Mouse (Mus musculus) CD4-positive helper T cell, adult 2 months (primary cell): ENCODE measurements around the gene 4930404N11Rik.

Source experiments
- DNase-seq: peaks from one replicate; pipeline ENCODE4 v3.0.0-alpha.2; 2012; ENCODE audit warnings: low read depth, missing footprints, low spot score

The 4930404N11Rik gene

GRCm38 (mm10) chr10:81379809-81380378, 14.3 kb upstream of the 4930404N11Rik start:
- DNase-seq, result no peak

GRCm38 (mm10) chr10:81379183-81379553, 13.6 kb upstream of the 4930404N11Rik start:
- no peak for DNase-seq

- peak; percentile 100 for DNase-seq
Observed at GRCm38 (mm10) chr10:81378553-81379182, 13.1 kb upstream of the 4930404N11Rik start.

- DNase-seq, result no peak
Observed at GRCm38 (mm10) chr10:81377793-81378552, 12.4 kb upstream of the 4930404N11Rik start, which contains the start of gene Fzr1. Fzr1 (minus strand) TSS chr10:81378516.

GRCm38 (mm10) chr10:81377362-81377664, 11.7 kb upstream of the 4930404N11Rik start:
- DNase-seq, result peak; percentile 28

DNA sequence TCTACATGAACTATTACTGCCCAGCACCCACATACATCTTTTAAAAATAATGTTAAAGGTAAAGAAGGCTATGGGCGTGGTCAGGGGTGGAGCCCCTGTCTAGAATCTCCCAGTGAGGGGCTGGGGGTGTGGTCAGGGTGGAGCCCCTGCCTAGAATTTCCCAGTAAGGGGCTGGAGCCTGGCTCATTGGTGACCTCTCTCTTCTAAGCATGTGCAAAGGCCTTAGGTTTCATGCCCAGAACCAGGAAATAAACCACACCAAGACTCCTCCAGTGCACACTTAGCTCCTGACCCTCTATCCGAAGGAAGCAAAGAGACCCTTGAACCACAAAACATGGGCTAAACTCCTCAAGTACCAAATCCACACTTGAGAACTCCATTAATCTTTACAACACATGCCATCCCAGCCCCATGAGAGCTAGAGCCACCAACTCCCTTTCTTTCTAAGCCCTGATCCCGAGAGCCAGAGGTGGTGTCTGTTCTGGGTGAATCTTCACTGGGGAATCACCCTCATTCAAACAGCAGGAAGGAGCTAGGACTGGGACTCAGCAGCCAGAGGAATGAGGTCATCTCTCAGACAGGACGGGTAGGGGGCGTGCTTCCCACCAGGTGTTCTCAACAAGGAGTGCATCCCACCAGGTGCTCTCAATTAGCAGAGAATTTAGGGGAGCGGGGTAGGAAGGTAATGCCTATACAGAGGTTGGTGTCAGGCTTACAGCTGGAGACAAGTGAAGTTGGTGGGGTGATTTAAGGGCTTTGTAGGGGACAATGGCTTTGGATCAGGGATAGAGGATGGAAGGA, 11.1 kb upstream of the 4930404N11Rik start:
- peak; percentile 29 for DNase-seq

DNA sequence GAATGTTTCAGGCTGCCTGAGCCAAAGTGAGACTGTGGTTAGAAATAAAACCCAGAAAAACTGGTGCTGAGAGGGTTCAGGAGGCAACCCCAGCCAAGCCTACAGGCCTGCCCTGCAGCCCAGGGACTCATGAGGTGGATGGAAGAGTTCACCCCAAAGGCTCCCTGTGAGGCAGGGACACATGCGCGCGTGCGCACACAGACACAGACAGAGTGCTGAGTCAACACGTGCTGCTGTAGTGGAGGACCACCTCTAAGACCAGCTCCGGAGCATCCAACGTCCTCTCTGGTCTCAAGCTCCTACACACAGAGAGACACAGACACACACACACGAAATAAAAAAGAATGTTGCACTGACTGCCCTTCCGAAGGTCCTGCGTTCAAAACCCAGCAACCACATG, 9.7 kb upstream of the 4930404N11Rik start:
- DNase-seq, result no peak

DNA sequence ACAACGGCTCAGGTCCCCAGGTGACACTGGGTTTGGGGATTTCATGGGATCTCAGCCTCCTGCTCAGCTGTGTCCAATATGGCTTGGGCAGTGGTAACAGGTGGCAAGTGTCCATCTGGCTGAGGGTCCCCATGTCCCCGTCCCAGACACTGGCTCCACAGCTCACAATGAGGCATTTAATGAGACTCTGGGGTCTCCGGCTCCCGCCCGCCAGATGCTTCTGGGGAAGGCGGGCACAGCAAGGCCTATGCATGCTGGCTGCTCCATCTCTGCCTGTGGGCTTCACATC, 1.5 kb upstream of the 4930404N11Rik start:
- DNase-seq, result no peak

- DNase-seq, result no peak
Observed at GRCm38 (mm10) chr10:81366477-81367206, 1.0 kb upstream of the 4930404N11Rik start.

DNA sequence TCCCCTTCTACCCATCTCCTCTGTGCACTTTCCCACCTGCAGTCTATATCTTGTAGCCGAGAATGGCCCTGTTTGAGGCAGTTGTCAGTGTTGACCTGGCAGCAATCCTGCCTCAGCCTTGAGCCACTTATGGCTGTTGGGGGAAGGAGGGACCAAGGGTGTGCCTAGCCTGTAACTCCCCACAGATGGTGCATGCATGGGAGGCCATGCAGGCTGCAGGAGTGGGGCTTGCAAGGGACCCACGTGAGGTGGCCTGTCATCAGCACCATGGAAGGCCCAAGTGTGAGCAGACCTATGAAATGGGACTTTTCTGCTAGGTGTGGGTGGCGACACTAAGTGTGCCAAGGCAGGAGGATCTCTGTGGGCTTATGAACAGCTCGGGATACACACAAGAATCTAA, 543 bp downstream of the 4930404N11Rik start:
- no peak for DNase-seq

- no peak for DNase-seq
Observed at GRCm38 (mm10) chr10:81364666-81365065, 950 bp downstream of the 4930404N11Rik start.

GRCm38 (mm10) chr10:81363436-81364346, 1.9 kb downstream of the 4930404N11Rik start:
- no peak for DNase-seq

GRCm38 (mm10) chr10:81362336-81362949, 3.2 kb downstream of the 4930404N11Rik start:
- DNase-seq, result no peak

- no peak for DNase-seq
Observed at GRCm38 (mm10) chr10:81360721-81361120, 4.9 kb downstream of the 4930404N11Rik start.

DNA sequence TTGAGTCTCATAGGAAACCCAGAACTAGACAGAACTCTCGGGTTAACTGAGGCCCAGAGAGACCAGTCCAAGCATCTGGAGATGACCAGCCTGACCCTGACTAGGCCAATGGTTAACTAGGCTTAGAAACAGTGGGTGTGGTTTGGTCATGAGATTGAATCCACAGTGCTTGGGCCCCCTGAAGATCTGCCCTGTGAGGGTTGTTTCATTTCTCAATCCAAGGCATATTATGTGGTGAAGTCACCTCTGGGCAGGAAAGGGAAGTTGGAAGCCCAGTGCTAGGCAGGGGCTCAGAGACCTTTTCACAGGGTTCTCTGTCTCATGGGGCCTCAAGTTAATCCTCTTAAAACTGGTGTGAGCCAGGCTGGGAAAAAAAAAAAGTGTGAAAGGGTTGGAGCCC, 6.8 kb downstream of the 4930404N11Rik start:
- DNase-seq, result no peak

- no peak for DNase-seq
Observed at GRCm38 (mm10) chr10:81358209-81358608, 7.4 kb downstream of the 4930404N11Rik start.

DNA sequence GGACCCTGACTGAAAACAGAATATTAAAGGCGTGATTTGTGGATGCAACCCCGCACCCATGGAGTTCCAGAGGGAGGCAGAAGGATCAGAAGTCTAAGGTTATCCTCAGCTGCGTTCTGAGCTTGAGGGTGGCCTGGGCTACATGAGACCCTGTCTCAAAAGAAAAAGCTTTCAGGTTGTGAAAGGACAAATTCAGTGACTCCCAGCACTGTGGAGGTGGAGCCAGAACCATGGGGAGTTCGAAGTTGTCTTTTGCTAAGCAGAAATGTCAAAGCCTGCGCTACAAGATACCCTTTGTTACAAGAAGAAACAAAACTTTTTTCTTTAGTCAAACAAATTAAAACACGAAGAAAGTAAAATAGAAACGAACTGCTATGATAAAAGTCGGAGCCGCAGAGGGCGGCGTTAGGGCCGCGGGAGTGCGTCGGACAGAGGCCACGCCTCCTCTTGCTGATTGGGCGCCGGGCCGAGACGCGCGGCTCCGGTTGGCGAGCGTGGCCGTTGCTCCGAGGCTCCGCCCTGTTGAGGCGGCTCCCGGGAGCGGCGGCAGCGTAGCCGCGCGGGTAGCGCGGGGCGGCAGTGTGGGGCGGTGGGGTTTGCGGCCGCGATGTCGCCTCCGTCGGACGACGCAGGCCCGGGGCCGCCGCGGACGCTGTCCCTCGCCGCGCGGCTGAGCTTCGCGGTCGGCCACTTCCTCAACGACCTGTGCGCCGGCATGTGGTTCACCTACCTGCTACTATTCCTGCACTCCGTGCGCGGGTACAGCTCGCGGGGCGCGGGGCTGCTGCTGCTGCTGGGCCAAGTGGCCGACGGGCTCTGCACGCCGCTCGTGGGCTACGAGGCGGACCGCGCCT, 8.4 kb downstream of the 4930404N11Rik start, which contains the start of gene Mfsd12:
Gene Mfsd12, plus strand, starts transcription at position 501 of the 854 bp plus-strand sequence.
- peak; percentile 94 for DNase-seq

DNA sequence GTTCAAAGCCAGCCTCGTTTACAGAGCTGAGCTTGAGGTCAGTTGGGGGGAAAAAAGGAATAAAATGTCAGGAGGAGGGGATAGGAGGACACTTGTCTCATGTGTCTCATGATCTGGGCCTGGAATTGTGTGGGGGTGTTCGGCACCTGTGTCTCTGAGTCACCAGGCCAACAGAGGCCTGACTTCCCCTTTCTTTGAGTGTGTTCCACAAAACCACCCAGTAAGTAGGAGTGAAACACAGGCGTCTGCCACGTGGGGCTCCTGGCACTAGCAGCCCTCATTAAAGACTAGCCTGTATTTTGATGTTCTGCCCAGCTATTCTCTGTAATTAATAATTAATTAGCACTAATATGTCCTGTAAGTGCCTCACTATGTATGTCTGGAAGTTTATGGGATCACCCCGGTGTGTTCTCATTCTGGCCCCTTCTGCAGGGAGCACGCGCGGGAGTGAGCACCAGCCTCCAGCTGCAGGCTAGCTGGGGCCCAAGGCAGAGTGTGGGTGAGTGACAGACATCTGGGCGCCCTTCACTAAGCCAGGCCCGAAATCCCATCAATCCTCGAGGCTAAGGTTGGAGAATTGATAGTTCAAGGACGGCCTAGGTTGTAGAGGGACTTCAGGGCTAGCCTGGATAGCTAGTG, 9.1 kb downstream of the 4930404N11Rik start:
- no peak for DNase-seq

DNA sequence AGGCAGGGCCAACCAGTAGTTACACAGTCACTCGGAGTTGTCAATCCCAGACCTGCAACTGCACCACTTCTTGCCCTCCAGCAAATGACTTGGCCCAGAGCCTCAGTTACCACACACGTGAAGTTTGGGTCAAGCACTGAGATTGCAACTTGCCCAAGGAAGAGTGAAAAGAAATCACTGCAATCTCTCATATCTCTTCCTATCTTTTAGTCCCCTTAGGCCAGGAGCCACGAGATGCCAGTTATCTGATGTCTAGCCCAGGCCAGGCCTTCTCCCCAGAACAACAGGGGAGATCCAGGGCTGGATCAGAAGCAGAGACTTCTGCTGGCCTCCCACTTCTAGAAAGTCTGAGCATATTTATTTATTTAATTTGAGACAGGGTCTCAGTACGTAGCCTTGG, 10.1 kb downstream of the 4930404N11Rik start:
- DNase-seq, result no peak
